In the genomic region with DNA sequence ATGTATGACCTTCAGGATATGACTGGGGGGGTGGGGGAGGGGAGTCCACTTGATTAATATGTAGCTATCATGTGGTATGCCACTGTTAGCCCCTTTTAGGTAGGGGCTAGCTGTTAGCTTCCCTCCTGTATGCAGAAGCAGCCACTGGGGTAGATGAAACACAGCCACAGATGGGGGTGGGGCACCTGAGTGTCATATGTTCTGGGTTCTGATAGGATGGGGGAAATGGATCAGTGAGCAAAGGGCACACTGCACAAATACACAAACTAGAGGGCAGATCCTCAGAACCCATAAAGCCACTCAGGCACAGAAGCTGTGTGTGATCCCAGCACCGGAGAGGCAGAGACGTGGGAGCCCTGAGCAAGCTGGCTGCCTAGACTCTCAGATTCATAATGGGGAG, we compare ENCODE assay signal across 18 mouse cellular contexts.
DNase-seq lines count a peak whose midpoint lies in the region; ATAC-seq lines count a peak whose summit lies in the region.
"Had no signal": no experiment of that assay in that cellular context is flagged by ENCODE, and none has a peak within 500 bp of the region (broad histone marks: within the 10 kb centered on the region; RNA-seq: fewer than 3 reads in every experiment).

No protein-coding gene starts in this region.

- H3K27ac ChIP-seq in heart, embryonic 10.5 days, result peak overlapping the region; percentile 81; the same call in 1 of the 2 replicates
- H3K27ac ChIP-seq in kidney, embryonic 14.5 days (ENCODE audit: low read depth, low read length), result no peak overlapping the region
- no peak overlapping the region for H3K27ac ChIP-seq in liver, embryonic 11.5 days (ENCODE audit: low read depth, low read length)
- H3K27ac ChIP-seq: forebrain, embryonic 15.5 days; hindbrain, embryonic 13.5 days; hindbrain, postnatal 0 days had no signal

- peak; percentile 86 for ATAC-seq in kidney, embryonic 14.5 days (ENCODE audit: low FRiP score, low TSS enrichment)
- no peak for ATAC-seq in liver, embryonic 11.5 days (replicated peaks; ENCODE audit: low FRiP score)
- ATAC-seq: forebrain, embryonic 15.5 days; hindbrain, postnatal 0 days had no signal

- H3K36me3 ChIP-seq in heart, embryonic 10.5 days, result peaks cover 2% of the 10 kb centered on the region; the same call in 1 of the 2 replicates
- no peaks in the 10 kb centered on the region for H3K36me3 ChIP-seq in kidney, embryonic 14.5 days (ENCODE audit: control insufficient read depth, insufficient read depth, low read length)
- H3K36me3 ChIP-seq in liver, embryonic 11.5 days (ENCODE audit: control insufficient read depth, insufficient read depth, low read length), result no peaks in the 10 kb centered on the region
- H3K36me3 ChIP-seq: forebrain, embryonic 15.5 days; hindbrain, embryonic 13.5 days had no signal

- H3K9ac ChIP-seq in kidney, embryonic 14.5 days (ENCODE audit: low read depth, low read length), result no peak overlapping the region
- H3K9ac ChIP-seq in liver, embryonic 11.5 days (ENCODE audit: low read depth, low read length), result no peak overlapping the region
- H3K9ac ChIP-seq: forebrain, embryonic 15.5 days; hindbrain, embryonic 13.5 days had no signal

- no peaks in the 10 kb centered on the region for H3K27me3 ChIP-seq in heart, embryonic 10.5 days (ENCODE audit: insufficient read depth, poor library complexity, severe bottlenecking)
- H3K27me3 ChIP-seq in kidney, embryonic 14.5 days (ENCODE audit: control insufficient read depth, insufficient read depth, low read length), result no peaks in the 10 kb centered on the region
- no peaks in the 10 kb centered on the region for H3K27me3 ChIP-seq in liver, embryonic 11.5 days (replicated peaks; ENCODE audit: control insufficient read depth, insufficient read depth, low read length)
- H3K27me3 ChIP-seq: forebrain, embryonic 15.5 days; hindbrain, embryonic 13.5 days had no signal

- peaks cover 10% of the 10 kb centered on the region for H3K4me1 ChIP-seq in heart, embryonic 10.5 days
- no peaks in the 10 kb centered on the region for H3K4me1 ChIP-seq in kidney, embryonic 14.5 days (ENCODE audit: control insufficient read depth, insufficient read depth, low read length)
- H3K4me1 ChIP-seq in liver, embryonic 11.5 days (replicated peaks; ENCODE audit: control insufficient read depth, insufficient read depth, low read length), result no peaks in the 10 kb centered on the region

- no peak overlapping the region for H3K4me2 ChIP-seq in kidney, embryonic 14.5 days (replicated peaks; ENCODE audit: low read depth, low read length)
- no peak overlapping the region for H3K4me2 ChIP-seq in liver, embryonic 11.5 days
- H3K4me2 ChIP-seq: forebrain, embryonic 15.5 days; heart, embryonic 11.5 days; hindbrain, embryonic 13.5 days had no signal

- 86% methylated on average over 2 of the region's 2 CpGs for WGBS in heart, embryonic 10.5 days
- WGBS in kidney, embryonic 14.5 days, result 37% methylated on average over 2 of the region's 2 CpGs
- WGBS in liver, embryonic 11.5 days, result 76% methylated on average over 2 of the region's 2 CpGs

- no peak for DNase-seq in heart, embryonic 10.5 days (ENCODE audit: low spot score)
- DNase-seq in heart, adult 11 months, result no peak
- DNase-seq in kidney, adult 18-20 months, result no peak
- peak; percentile 17 for DNase-seq in liver
- no peak for DNase-seq in liver, embryonic 11.5 days (ENCODE audit: low spot score)
- no peak for DNase-seq in ovary, postnatal 14 days (ENCODE audit: low spot score)
- DNase-seq: adrenal gland, adult 2 months; adrenal gland, postnatal 36 days; cerebellum, adult 11 months; cerebellum, postnatal 10 days; gastrocnemius, postnatal 36 days; heart, adult 18-20 months; heart, postnatal 36 days had no signal

- no peak overlapping the region for H3K4me3 ChIP-seq in heart, embryonic 10.5 days
- H3K4me3 ChIP-seq in kidney, embryonic 14.5 days (ENCODE audit: low read length), result no peak overlapping the region
- H3K4me3 ChIP-seq in liver, embryonic 11.5 days (ENCODE audit: low read depth, low read length), result no peak overlapping the region
- H3K4me3 ChIP-seq: forebrain, embryonic 15.5 days; hindbrain, embryonic 13.5 days had no signal

- H3K9me3 ChIP-seq in heart, embryonic 10.5 days, result 0 out of 2 replicates have a peak, but pooled peaks cover 4% of the 10 kb centered on the region
- peaks cover 7% of the 10 kb centered on the region for H3K9me3 ChIP-seq in kidney, embryonic 14.5 days (ENCODE audit: control insufficient read depth, low read length)
- no peaks in the 10 kb centered on the region; the same call in 1 of the 2 replicates for H3K9me3 ChIP-seq in liver, embryonic 11.5 days (ENCODE audit: control insufficient read depth, low read length)
- H3K9me3 ChIP-seq: forebrain, embryonic 15.5 days; hindbrain, embryonic 13.5 days had no signal
